Mouse (Mus musculus) heart, embryonic 12.5 days (tissue): Measurements from ENCODE around the gene Rapgef3. TPM values are rescaled to one million over a fixed set of nuclear protein-coding genes. Genes with fewer than 3 reads are reported as not detected.

Experiments used
- ATAC-seq: fragments of 200-750 bp; cut with Nextera tagmentation; 2 replicates; pipeline ENCODE4 v1.8.0; 2017; ENCODE audit warnings: moderate TSS enrichment, moderate library complexity; ENCODE audit not compliant: insufficient number of reproducible peaks, low FRiP score
- H3K27ac ChIP-seq: fragments of 300-500 bp; sonication (generic); 2 replicates; pipeline ENCODE4 v1.5.1; 2016; ENCODE audit warnings: mild to moderate bottlenecking, moderate library complexity; ENCODE audit not compliant: poor library complexity, severe bottlenecking
- H3K27me3 ChIP-seq: fragments of 300-500 bp; sonication (generic); replicated peaks from 2 replicates; pipeline ENCODE4 v1.6.1; 2016; ENCODE audit warnings: mild to moderate bottlenecking, moderate library complexity
- H3K36me3 ChIP-seq: fragments of 300-500 bp; sonication (generic); 2 replicates; pipeline ENCODE4 v1.6.1; 2016; ENCODE audit warnings: mild to moderate bottlenecking, moderate library complexity
- H3K4me1 ChIP-seq: fragments of 300-500 bp; sonication (generic); replicated peaks from 2 replicates; pipeline ENCODE4 v1.6.1; 2016; ENCODE audit warnings: mild to moderate bottlenecking
- H3K4me2 ChIP-seq: fragments of 300-500 bp; sonication (generic); 2 replicates; pipeline ENCODE4 v1.6.1; 2016; ENCODE audit warnings: mild to moderate bottlenecking, moderate library complexity
- H3K4me3 ChIP-seq: fragments of 300-500 bp; sonication (generic); 2 replicates; pipeline ENCODE4 v1.5.1; 2016; ENCODE audit warnings: mild to moderate bottlenecking
- H3K9ac ChIP-seq: fragments of 300-500 bp; sonication (generic); 2 replicates; pipeline ENCODE4 v1.6.1; 2016; ENCODE audit warnings: mild to moderate bottlenecking, moderate library complexity
- H3K9me3 ChIP-seq: fragments of 300-500 bp; sonication (generic); replicated peaks from 2 replicates; pipeline ENCODE4 v1.6.1; 2016; ENCODE audit warnings: mild to moderate bottlenecking, moderate library complexity
- WGBS: fragments of 180-500 bp; shearing (Covaris S2); methylation state at CpG from one replicate; pipeline ENCODE4 v1.1.7; 2016; 5-methylcytosine and 5-hydroxymethylcytosine counted together
- polyA plus RNA-seq: library from polyadenylated mRNA; unstranded; fragments of >200 nt; fragmentation: Nextera tagmentation; extraction: Ambion mirVana; gene quantifications from 2 replicates; pipeline ENCODE4 v1.2.1, GENCODE M21; 2016

Gene Rapgef3
- polyA plus RNA-seq, 1 experiment from 2014 or later, result 22.9 TPM

DNA sequence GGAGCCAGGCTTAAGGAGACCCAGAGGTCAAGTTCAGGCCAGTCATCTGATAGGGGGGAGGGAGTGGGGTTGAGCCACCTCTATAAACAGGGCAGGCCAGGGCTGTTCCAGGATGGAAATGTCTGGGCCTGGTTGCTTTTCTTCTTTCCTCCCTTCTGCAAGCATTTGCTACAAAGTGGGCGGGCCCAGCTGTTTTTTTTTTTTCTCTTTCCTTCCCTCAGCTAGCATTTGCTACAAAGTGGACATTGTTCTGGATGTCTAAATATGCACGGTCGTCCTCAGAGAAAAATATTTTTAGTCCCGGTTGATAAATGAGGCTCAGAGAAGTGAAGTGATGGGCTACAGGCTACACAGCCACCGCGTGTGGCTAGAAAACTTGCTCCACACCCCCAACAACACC is 13.3 kb downstream of the Rapgef3 start:
- no peak overlapping the region for H3K9ac ChIP-seq
- peaks cover 7% of the 10 kb centered on the region; the same call in 1 of the 2 replicates for H3K27me3 ChIP-seq
- ATAC-seq, result no peak
- no peaks in the 10 kb centered on the region for H3K9me3 ChIP-seq
- H3K27ac ChIP-seq, result peak overlapping the region; percentile 29; the same call in 1 of the 2 replicates
- no peak overlapping the region for H3K4me2 ChIP-seq
- 30% methylated on average over 6 of the region's 6 CpGs for WGBS
- no peak overlapping the region for H3K4me3 ChIP-seq
- H3K4me1 ChIP-seq, result peaks cover 54% of the 10 kb centered on the region
- H3K36me3 ChIP-seq, result peaks cover 39% of the 10 kb centered on the region

- H3K9me3 ChIP-seq, result no peaks in the 10 kb centered on the region
- WGBS, result 91% methylated on average over 5 of the region's 5 CpGs
- peaks cover 33% of the 10 kb centered on the region for H3K36me3 ChIP-seq
- ATAC-seq, result no peak
- H3K9ac ChIP-seq, result no peak overlapping the region
- H3K27ac ChIP-seq, result no peak overlapping the region
- H3K4me1 ChIP-seq, result peaks cover 71% of the 10 kb centered on the region
- H3K4me2 ChIP-seq, result no peak overlapping the region
- H3K4me3 ChIP-seq, result no peak overlapping the region
- H3K27me3 ChIP-seq, result peaks cover 5% of the 10 kb centered on the region; the same call in 1 of the 2 replicates
Observed at GRCm38 (mm10) chr15:97752491-97752890, 15.3 kb downstream of the Rapgef3 start.

GRCm38 (mm10) chr15:97751676-97752075 is 16.1 kb downstream of the Rapgef3 start:
- ATAC-seq, result no peak
- Histone ChIP-seq H3K4me3 (no peak overlapping the region), H3K9ac (no peak overlapping the region), H3K4me1 (peaks cover 77% of the 10 kb centered on the region), H3K36me3 (peaks cover 38% of the 10 kb centered on the region), H3K27me3 (no peaks in the 10 kb centered on the region; the same call in 1 of the 2 replicates), H3K4me2 (no peak overlapping the region), H3K27ac (no peak overlapping the region), H3K9me3 (no peaks in the 10 kb centered on the region)
- WGBS, result 36% methylated on average over 2 of the region's 2 CpGs

GRCm38 (mm10) chr15:97750697-97751096 is 17.1 kb downstream of the Rapgef3 start:
- peaks cover 74% of the 10 kb centered on the region for H3K4me1 ChIP-seq
- peaks cover 36% of the 10 kb centered on the region for H3K36me3 ChIP-seq
- H3K9ac ChIP-seq, result peak overlapping the region; percentile 23
- H3K27me3 ChIP-seq, result no peaks in the 10 kb centered on the region
- 13% methylated on average over 12 of the region's 12 CpGs for WGBS
- H3K9me3 ChIP-seq, result no peaks in the 10 kb centered on the region
- ATAC-seq, result peak; percentile 78
- no peak overlapping the region for H3K4me3 ChIP-seq
- H3K4me2 ChIP-seq, result peak overlapping the region; percentile 25; the same call in 1 of the 2 replicates
- peak overlapping the region; percentile 77 for H3K27ac ChIP-seq

DNA sequence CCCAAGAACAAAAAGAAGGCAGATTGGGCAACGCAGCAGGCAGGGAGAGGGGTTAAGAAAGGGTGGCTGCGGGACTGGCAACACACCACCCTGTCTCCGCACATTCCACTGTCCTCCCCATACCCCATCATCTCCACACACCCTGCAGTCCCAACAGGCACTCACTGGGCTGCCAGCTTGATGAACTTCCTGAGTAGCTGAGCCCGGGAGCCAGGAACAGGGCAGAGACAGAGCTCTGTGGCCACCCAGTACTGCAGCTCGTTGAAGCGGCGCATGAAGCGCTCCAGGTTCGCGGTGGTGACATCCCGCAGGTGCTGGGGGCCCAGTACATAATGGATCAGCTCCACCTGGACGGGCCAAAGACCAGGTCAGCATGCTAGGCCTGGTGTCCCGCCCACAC is 17.9 kb downstream of the Rapgef3 start:
- Histone ChIP-seq H3K9ac (0 out of 2 replicates have a peak overlapping the region, but pooled peaks have one; percentile 23), H3K4me2 (no peak overlapping the region; the same call in 1 of the 2 replicates), H3K9me3 (no peaks in the 10 kb centered on the region), H3K27me3 (no peaks in the 10 kb centered on the region), H3K27ac (peak overlapping the region; percentile 77), H3K36me3 (peaks cover 42% of the 10 kb centered on the region), H3K4me1 (peaks cover 74% of the 10 kb centered on the region), H3K4me3 (no peak overlapping the region)
- no peak for ATAC-seq
- 83% methylated on average over 13 of the region's 13 CpGs for WGBS

GRCm38 (mm10) chr15:97749397-97749796 is 18.4 kb downstream of the Rapgef3 start:
- H3K9me3 ChIP-seq, result no peaks in the 10 kb centered on the region
- H3K4me1 ChIP-seq, result peaks cover 73% of the 10 kb centered on the region
- no peak overlapping the region for H3K27ac ChIP-seq
- no peak overlapping the region for H3K9ac ChIP-seq
- no peak overlapping the region for H3K4me3 ChIP-seq
- H3K36me3 ChIP-seq, result peaks cover 42% of the 10 kb centered on the region
- no peak for ATAC-seq
- 92% methylated on average over 9 of the region's 9 CpGs for WGBS
- H3K4me2 ChIP-seq, result no peak overlapping the region
- H3K27me3 ChIP-seq, result no peaks in the 10 kb centered on the region

- Histone ChIP-seq H3K36me3 (peaks cover 40% of the 10 kb centered on the region), H3K4me2 (no peak overlapping the region), H3K4me1 (peaks cover 73% of the 10 kb centered on the region), H3K27ac (0 out of 2 replicates have a peak overlapping the region, but pooled peaks have one; percentile 60), H3K9me3 (no peaks in the 10 kb centered on the region), H3K4me3 (no peak overlapping the region), H3K27me3 (no peaks in the 10 kb centered on the region), H3K9ac (peak overlapping the region; percentile 11; the same call in 1 of the 2 replicates)
- 89% methylated on average over 4 of the region's 4 CpGs for WGBS
- no peak for ATAC-seq
Observed at GRCm38 (mm10) chr15:97748964-97749363, 18.8 kb downstream of the Rapgef3 start.

DNA sequence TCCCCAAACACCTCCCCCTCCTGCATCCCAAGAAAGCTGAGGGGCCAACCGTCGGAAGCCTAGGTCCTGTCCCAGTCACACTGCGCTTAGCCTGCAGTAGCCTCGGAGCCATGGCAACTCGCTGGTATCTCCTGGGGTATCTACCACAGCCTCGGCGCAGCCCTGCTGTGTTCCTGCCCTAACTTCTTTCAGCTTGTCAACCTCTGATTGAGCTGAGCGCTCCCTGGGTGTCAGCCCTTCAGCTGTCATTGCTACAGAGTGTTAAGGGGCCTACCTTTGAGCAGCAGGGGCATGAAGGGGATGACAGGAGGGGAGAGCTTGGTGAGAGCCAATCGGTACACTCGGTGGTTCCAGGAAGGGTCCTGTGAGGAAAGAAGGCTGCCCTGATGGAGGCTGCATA is 19.5 kb downstream of the Rapgef3 start:
- H3K36me3 ChIP-seq, result peaks cover 40% of the 10 kb centered on the region
- peak overlapping the region; percentile 60 for H3K27ac ChIP-seq
- H3K4me3 ChIP-seq, result no peak overlapping the region

DNA sequence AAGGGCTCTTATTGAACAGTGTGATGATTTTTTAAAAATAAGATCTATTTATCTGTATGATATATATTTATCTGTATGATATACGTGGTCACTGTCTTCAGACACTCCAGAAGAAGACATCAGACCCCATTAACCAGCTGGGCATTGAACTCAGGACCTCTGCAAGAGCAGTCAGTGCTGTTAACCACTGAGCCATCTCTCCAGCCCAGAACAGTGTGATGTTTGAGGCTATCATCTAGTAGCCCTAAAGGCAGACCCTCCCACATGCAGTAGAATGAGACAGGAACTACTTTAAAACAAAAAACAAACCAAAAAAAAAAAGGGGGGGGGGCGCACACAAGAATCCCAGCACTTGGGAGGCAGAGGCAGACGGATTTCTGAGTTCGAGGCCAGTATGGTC is 20.3 kb downstream of the Rapgef3 start:
- Histone ChIP-seq H3K36me3 (peaks cover 36% of the 10 kb centered on the region), H3K27me3 (no peaks in the 10 kb centered on the region), H3K4me3 (no peak overlapping the region), H3K9me3 (no peaks in the 10 kb centered on the region), H3K4me2 (no peak overlapping the region), H3K4me1 (peaks cover 81% of the 10 kb centered on the region), H3K27ac (no peak overlapping the region), H3K9ac (no peak overlapping the region)
- 85% methylated on average over 4 of the region's 4 CpGs for WGBS
- no peak for ATAC-seq

More for the DNA sequence above, 19.5 kb downstream of the Rapgef3 start:
- Histone ChIP-seq H3K4me1 (peaks cover 73% of the 10 kb centered on the region), H3K4me2 (peak overlapping the region; percentile 41), H3K9ac (peak overlapping the region; percentile 11; the same call in 1 of the 2 replicates), H3K9me3 (no peaks in the 10 kb centered on the region), H3K27me3 (no peaks in the 10 kb centered on the region)
- peak; percentile 19; the same call in 1 of the 2 replicates for ATAC-seq
- 22% methylated on average over 10 of the region's 10 CpGs for WGBS

DNA sequence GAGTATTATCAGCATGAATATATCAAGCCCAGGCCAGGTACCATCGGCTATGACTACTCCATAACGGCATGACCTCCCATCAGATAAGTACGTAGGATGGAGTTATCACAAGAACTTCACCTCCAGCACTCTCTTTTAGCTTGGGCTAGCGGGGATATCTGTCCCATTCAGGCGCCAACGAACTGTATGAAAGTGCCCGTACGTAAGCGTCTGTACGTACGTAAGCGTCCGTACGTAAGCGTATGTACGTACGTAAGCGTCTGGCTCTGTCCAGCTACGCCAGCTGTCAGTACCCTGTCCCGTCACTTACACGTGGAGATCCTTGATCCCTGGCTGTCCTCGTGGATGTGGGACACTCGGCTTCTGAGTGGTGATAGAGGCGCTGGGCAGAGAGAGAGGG is 21.0 kb downstream of the Rapgef3 start:
- no peaks in the 10 kb centered on the region for H3K9me3 ChIP-seq
- peaks cover 32% of the 10 kb centered on the region for H3K36me3 ChIP-seq
- no peaks in the 10 kb centered on the region for H3K27me3 ChIP-seq
- H3K27ac ChIP-seq, result no peak overlapping the region
- H3K4me2 ChIP-seq, result no peak overlapping the region
- H3K4me3 ChIP-seq, result no peak overlapping the region
- WGBS, result 86% methylated on average over 24 of the region's 24 CpGs
- ATAC-seq, result no peak
- no peak overlapping the region for H3K9ac ChIP-seq
- peaks cover 83% of the 10 kb centered on the region for H3K4me1 ChIP-seq

- Histone ChIP-seq H3K27me3 (no peaks in the 10 kb centered on the region), H3K9ac (no peak overlapping the region), H3K27ac (no peak overlapping the region), H3K4me1 (peaks cover 84% of the 10 kb centered on the region), H3K9me3 (no peaks in the 10 kb centered on the region), H3K4me2 (no peak overlapping the region), H3K4me3 (no peak overlapping the region), H3K36me3 (peaks cover 30% of the 10 kb centered on the region)
- WGBS, result 86% methylated on average over 10 of the region's 10 CpGs
- no peak for ATAC-seq
Observed at GRCm38 (mm10) chr15:97746278-97746677, 21.5 kb downstream of the Rapgef3 start.

GRCm38 (mm10) chr15:97745331-97745730 is 22.4 kb downstream of the Rapgef3 start:
- no peaks in the 10 kb centered on the region for H3K27me3 ChIP-seq
- peaks cover 85% of the 10 kb centered on the region for H3K4me1 ChIP-seq
- no peaks in the 10 kb centered on the region for H3K9me3 ChIP-seq
- no peak overlapping the region for H3K4me3 ChIP-seq
- peaks cover 30% of the 10 kb centered on the region for H3K36me3 ChIP-seq
- H3K4me2 ChIP-seq, result no peak overlapping the region
- H3K9ac ChIP-seq, result peak overlapping the region; percentile 13; the same call in 1 of the 2 replicates
- no peak for ATAC-seq
- WGBS, result 62% methylated on average over 10 of the region's 10 CpGs
- H3K27ac ChIP-seq, result no peak overlapping the region
